Mouse (Mus musculus) kidney, embryonic 14.5 days (tissue): Measurements from ENCODE around the gene Sept10. TPM values are rescaled to one million over a fixed set of nuclear protein-coding genes. Genes with fewer than 3 reads are reported as not detected.
"Not testable (repeated sequence)": the region's sequence is repeated elsewhere in the genome, so short reads cannot be mapped to it uniquely, and the experiment has no call there.

ENCODE experiments used
- ATAC-seq: fragments of 200-750 bp; cut with Nextera tagmentation; 2 replicates; pipeline ENCODE4 v1.8.0; 2017; ENCODE audit warnings: moderate number of reproducible peaks, mild to moderate bottlenecking, moderate TSS enrichment, moderate library complexity; ENCODE audit not compliant: low FRiP score, low TSS enrichment
- H3K27ac ChIP-seq: fragments of 300-500 bp; sonication (generic); 2 replicates; pipeline ENCODE4 v1.5.1; 2014; ENCODE audit warnings: low read depth, mild to moderate bottlenecking, low read length, moderate library complexity, mixed read lengths
- H3K27me3 ChIP-seq: fragments of 300-500 bp; sonication (generic); 2 replicates; pipeline ENCODE4 v1.6.1; 2014; ENCODE audit warnings: mild to moderate bottlenecking, low read length; ENCODE audit not compliant: control insufficient read depth, insufficient read depth
- H3K36me3 ChIP-seq: fragments of 300-500 bp; sonication (generic); 2 replicates; pipeline ENCODE4 v1.6.1; 2014; ENCODE audit warnings: low read length, mixed read lengths; ENCODE audit not compliant: control insufficient read depth, insufficient read depth
- H3K4me1 ChIP-seq: fragments of 300-500 bp; sonication (generic); 2 replicates; pipeline ENCODE4 v1.6.1; 2014; ENCODE audit warnings: low read length, mixed read lengths; ENCODE audit not compliant: control insufficient read depth, insufficient read depth
- H3K4me2 ChIP-seq: fragments of 300-500 bp; sonication (generic); replicated peaks from 2 replicates; pipeline ENCODE4 v1.6.1; 2014; ENCODE audit warnings: low read depth, mild to moderate bottlenecking, low read length
- H3K4me3 ChIP-seq: fragments of 300-500 bp; sonication (generic); 2 replicates; pipeline ENCODE4 v1.5.1; 2014; ENCODE audit warnings: mild to moderate bottlenecking, low read length
- H3K9ac ChIP-seq: fragments of 300-500 bp; sonication (generic); 2 replicates; pipeline ENCODE4 v1.6.1; 2014; ENCODE audit warnings: low read depth, mild to moderate bottlenecking, low read length, moderate library complexity
- H3K9me3 ChIP-seq: fragments of 300-500 bp; sonication (generic); 2 replicates; pipeline ENCODE4 v1.6.1; 2016; ENCODE audit warnings: low read length; ENCODE audit not compliant: control insufficient read depth
- whole genome bisulfite sequencing: fragments of 180-500 bp; shearing (Covaris S2); extraction: QIAGEN DNeasy Blood & Tissue Kit; methylation state at CpG from one replicate; pipeline ENCODE4 v1.1.7; 2014; 5-methylcytosine and 5-hydroxymethylcytosine counted together
- polyA plus RNA-seq: library from polyadenylated mRNA; unstranded; fragments of >200 nt; fragmentation: Nextera tagmentation; extraction: Ambion mirVana; gene quantifications from 2 replicates; pipeline ENCODE4 v1.2.1, GENCODE M21; 2014

Sept10 gene
- polyA plus RNA-seq, 1 experiment from 2014 or later = 55.8 TPM

DNA sequence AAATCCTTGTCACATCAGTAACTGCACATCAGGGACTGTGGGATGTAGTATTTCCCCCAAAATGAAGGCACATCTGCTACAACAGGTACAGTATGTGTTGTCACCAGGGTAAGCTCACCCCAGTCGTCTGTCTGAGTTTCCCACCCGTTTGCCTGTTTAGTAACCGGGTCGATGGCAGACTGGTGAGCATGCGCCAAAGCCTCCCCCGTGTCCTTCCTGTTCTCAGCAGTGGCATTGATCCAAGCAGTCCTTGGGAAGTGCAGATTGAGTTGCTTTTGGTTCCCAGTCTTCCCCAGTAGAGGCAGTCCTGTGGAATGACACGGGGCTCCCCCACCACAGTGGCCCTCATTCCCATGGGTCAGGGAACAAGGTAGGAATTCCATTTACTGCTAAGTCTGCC lies 111.3 kb downstream of the Sept10 start:
- Histone ChIP-seq H3K4me2 (no peak overlapping the region), H3K36me3 (no peaks in the 10 kb centered on the region), H3K9me3 (no peaks in the 10 kb centered on the region), H3K27me3 (no peaks in the 10 kb centered on the region; the same call in 1 of the 2 replicates), H3K4me1 (no peaks in the 10 kb centered on the region), H3K27ac (no peak overlapping the region), H3K4me3 (no peak overlapping the region), H3K9ac (no peak overlapping the region)
- 95% methylated on average over 7 of the region's 7 CpGs for WGBS
- ATAC-seq = no peak

DNA sequence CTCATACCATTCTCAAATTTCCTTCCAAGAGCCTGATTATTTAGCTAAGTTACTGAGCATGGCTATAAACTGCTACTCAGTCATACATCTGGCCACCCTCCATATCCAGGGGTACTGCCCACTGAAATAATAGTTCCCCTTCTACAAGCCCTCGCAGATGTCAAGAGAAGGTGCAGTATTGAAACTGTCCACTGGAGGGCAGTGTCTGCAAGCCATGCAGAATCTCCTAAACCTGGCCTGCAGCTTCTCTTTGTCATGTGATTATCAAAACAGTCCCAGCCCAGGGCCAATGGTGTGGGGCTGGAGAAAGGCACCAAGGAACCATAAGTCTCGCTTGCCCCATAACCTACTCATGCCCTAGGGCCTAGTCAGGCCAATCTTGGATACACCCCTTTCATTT lies 112.6 kb downstream of the Sept10 start:
- Histone ChIP-seq H3K27me3 (no peaks in the 10 kb centered on the region; the same call in 1 of the 2 replicates), H3K4me3 (no peak overlapping the region), H3K27ac (no peak overlapping the region), H3K4me2 (no peak overlapping the region), H3K9me3 (no peaks in the 10 kb centered on the region), H3K4me1 (no peaks in the 10 kb centered on the region), H3K36me3 (no peaks in the 10 kb centered on the region), H3K9ac (no peak overlapping the region)
- peak; percentile 70; the same call in 1 of the 2 replicates for ATAC-seq
- WGBS = 28% methylated on average over 2 of the region's 2 CpGs

DNA sequence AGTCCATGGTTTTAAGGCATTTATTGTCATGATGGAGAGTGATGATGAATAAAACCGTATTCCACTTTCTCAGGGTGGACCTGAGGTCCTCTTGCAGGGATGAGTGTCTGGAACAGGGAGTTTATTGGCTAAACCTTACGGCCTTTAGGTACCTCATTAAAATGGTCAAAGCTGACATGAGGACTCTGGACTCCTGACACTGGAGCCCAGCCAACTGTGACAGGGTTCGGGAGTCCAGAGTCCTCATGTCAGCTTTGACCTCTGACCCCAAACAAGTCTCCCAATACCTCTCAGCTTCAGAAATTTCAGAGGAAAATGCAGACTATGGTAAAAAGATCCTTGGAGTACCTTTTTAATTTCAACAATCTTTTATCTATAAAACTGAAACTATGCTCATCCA lies 115.0 kb downstream of the Sept10 start:
- H3K4me3 ChIP-seq = no peak overlapping the region
- H3K4me2 ChIP-seq = no peak overlapping the region
- no peaks in the 10 kb centered on the region for H3K4me1 ChIP-seq
- no peaks in the 10 kb centered on the region for H3K9me3 ChIP-seq
- H3K9ac ChIP-seq = no peak overlapping the region
- no peak overlapping the region for H3K27ac ChIP-seq
- H3K36me3 ChIP-seq = no peaks in the 10 kb centered on the region
- no peaks in the 10 kb centered on the region for H3K27me3 ChIP-seq
- 45% methylated on average over 3 of the region's 3 CpGs for WGBS
- no peak for ATAC-seq

DNA sequence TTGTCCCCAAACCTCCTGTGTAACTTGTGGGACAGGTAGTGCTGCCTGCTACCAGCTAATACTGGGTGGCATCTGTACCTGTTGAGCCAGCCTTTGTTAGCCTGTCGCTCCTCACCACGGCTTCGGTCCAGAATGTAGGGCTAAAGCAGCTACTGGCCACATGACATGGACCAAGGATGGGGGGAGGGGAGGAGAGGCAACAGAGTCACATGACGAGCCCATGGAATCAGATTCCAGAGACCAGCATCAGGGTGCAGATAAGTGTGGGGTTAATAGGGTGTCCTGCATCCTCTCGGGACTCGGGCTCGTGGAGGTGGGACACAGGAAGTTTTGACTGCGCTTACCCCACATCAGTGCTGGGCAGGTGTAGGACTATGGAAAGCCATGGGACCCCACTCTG lies 115.8 kb downstream of the Sept10 start:
- Histone ChIP-seq H3K36me3 (no peaks in the 10 kb centered on the region), H3K9ac (no peak overlapping the region), H3K9me3 (no peaks in the 10 kb centered on the region), H3K4me2 (no peak overlapping the region), H3K4me3 (no peak overlapping the region), H3K27ac (no peak overlapping the region), H3K27me3 (no peaks in the 10 kb centered on the region), H3K4me1 (no peaks in the 10 kb centered on the region)
- ATAC-seq = no peak
- 73% methylated on average over 8 of the region's 8 CpGs for WGBS

DNA sequence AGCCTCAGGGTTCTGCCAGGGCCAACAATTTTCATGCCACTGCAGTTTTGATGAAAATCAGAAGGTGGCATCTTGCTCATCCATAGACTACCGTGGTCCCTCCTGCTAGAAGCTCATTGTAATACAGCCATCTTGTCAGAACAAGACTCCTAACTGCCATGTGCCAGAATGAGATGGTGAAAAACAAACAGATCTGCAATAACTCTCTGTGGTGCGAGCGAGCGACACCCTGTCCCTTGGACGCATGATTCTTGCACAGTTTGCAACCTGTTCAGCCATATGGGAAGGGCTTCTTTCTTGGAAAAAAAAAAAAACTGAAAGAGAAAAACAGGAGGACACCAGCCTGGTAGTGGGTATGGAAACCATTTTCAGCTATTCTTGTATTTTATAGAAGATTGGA lies 117.0 kb downstream of the Sept10 start:
- Histone ChIP-seq H3K4me3 (no peak overlapping the region), H3K4me1 (no peaks in the 10 kb centered on the region), H3K27ac (no peak overlapping the region), H3K36me3 (no peaks in the 10 kb centered on the region), H3K27me3 (no peaks in the 10 kb centered on the region), H3K9ac (no peak overlapping the region), H3K4me2 (no peak overlapping the region), H3K9me3 (no peaks in the 10 kb centered on the region)
- ATAC-seq = no peak
- 92% methylated on average over 5 of the region's 5 CpGs for WGBS

DNA sequence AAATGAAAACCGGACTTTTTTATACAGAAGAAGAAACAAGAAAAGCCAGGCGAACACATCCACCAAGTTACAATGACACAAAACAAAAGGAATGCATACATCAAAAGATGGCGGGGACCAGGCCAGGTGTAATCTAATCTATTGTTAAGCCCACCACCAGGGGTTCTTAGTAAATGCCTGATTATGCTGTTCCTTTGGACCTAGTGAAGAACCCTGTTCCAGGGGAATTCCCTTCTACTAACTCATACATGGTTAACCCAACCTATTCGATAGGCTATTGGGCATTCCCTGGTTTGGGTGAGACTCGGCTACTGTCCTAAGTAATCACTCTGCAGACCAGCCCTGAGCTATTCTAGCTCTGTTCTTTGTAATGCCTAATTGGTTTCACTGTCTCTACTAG lies 118.6 kb downstream of the Sept10 start:
- not testable (repeated sequence) for H3K36me3 ChIP-seq, H3K9ac ChIP-seq, H3K4me2 ChIP-seq, H3K9me3 ChIP-seq, ATAC-seq, H3K4me3 ChIP-seq, H3K4me1 ChIP-seq, H3K27me3 ChIP-seq, H3K27ac ChIP-seq
- WGBS = 92% methylated on average over 5 of the region's 5 CpGs

DNA sequence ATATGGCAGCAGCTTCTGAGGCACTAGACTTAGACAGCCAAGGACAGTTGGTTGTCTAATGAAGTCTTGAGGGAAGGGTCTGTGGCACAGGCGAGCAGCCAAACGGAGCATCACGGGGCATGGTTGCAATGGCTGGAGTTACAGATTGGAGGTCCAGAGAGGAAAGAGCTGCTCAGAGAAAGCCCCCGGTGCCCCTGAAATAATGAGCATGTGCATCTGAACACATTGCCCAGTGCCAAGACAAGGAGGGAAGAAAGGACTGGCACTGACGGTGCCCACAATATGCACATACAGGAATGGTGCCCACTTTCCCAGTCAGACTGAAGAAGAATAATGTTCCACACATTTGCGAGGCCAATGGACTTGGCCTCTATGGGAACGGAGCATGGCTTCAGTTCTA lies 129.7 kb downstream of the Sept10 start:
- Histone ChIP-seq H3K27me3 (no peaks in the 10 kb centered on the region), H3K4me1 (no peaks in the 10 kb centered on the region), H3K27ac (no peak overlapping the region), H3K9me3 (no peaks in the 10 kb centered on the region), H3K36me3 (no peaks in the 10 kb centered on the region), H3K9ac (no peak overlapping the region), H3K4me3 (no peak overlapping the region), H3K4me2 (no peak overlapping the region)
- ATAC-seq = no peak
- 93% methylated on average over 7 of the region's 7 CpGs for WGBS

Other genes starting within 250 kb of the Sept10 start
- gene Sowahc, start 106 bp upstream of the Sept10 start, polyA plus RNA-seq = 6.3 and 9.5 TPM in 2 replicates
- 31.7 and 43.7 TPM in 2 replicates for gene P4ha1, start 101.4 kb upstream of the Sept10 start, polyA plus RNA-seq
- gene Gm10273, start 173.8 kb upstream of the Sept10 start, polyA plus RNA-seq = 2.8 and 3.4 TPM in 2 replicates
- gene Pla2g12b, start 181.8 kb upstream of the Sept10 start, polyA plus RNA-seq = 0.19 and 0.85 TPM in 2 replicates
- gene Oit3, start 219.9 kb upstream of the Sept10 start, polyA plus RNA-seq = 1.9 and 2.3 TPM in 2 replicates